Mouse (Mus musculus): ENCODE data around the gene Olfr998.
"Not testable (repeated sequence)": the region's sequence is repeated elsewhere in the genome, so short reads cannot be mapped to it uniquely, and the experiment has no call there.

Olfr998 gene

GRCm38 (mm10) chr2:85588648-85589047 lies at the start of gene Olfr998:
Gene Olfr998, plus strand, starts transcription at chr2:85588948.
- DNase-seq (ENCODE audit: low read depth, low spot score), result not testable (repeated sequence)

DNA sequence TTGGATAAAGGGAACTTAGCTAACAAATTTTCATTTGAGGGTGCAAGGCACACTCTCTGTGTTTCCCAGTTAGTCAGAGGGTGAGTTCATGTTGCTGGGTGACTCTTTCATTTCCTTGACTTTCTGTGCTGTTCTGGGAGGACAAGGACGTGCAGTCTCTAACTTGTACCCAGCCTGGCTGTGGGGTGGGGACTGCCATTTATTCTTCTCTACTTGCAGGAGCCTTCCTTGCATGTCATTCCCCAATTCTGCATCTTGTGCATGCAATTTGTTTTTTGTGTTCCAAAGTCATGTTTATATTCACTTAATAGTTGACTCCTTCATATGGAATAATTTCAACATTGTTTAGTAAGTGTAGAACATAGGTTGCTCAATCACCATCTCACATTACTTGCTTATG lies 33.9 kb upstream of the Olfr998 start:
- DNase-seq (ENCODE audit: low read depth, low spot score), result no peak

DNA sequence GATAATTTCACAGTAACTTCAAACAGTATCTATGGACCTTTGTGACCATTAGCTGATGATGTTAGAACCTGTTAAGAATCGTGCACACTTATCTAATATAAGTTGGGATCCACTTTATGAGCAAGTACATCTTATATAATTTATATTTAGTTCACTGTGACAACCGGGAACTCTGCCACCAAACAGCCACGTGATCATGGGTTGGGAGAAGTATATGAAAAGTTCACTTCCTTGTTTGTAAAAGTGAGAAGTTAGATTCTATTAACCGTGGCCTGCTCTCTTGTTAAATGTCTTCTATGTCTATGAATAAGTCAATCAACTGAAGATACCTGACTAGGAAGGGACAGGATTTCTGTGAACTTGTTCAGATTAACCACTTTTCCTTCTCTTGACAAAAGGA lies 28.5 kb upstream of the Olfr998 start:
- no peak for DNase-seq (ENCODE audit: low read depth, low spot score)

DNA sequence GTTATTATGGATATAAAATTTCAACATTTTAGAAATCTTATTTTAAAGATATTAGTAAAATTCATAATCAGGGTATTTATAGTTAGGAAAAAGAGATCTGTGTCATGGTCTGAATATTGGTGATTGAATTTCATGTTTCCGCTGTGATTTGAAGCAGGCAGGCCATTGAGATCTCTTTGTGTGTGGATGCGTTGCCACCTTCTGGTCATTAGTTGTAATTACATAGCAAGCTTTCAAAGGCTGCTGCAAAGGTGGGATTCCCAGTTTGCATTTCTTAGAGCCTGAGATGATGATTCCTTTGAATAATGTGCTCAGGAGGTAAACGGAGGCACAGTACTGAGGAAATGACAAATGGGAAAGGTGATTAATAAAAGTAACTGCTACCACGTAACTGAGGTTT lies 27.6 kb upstream of the Olfr998 start:
- DNase-seq (ENCODE audit: low read depth, low spot score), result peak; percentile 2

- no peak for DNase-seq (ENCODE audit: low read depth, low spot score)
These were observed 9.8 kb upstream of the Olfr998 start, which contains the start of gene Olfr996 for GRCm38 (mm10) chr2:85578915-85579314. Gene Olfr996, plus strand, starts transcription at chr2:85579215.

GRCm38 (mm10) chr2:85611803-85612202 lies 23.1 kb downstream of the Olfr998 start, which contains the start of gene Olfr1000:
Gene Olfr1000, minus strand, starts transcription at chr2:85611903.
- no peak for DNase-seq (ENCODE audit: low read depth, low spot score)
